Mouse (Mus musculus): ENCODE data around the gene Stra6. TPM values are rescaled to one million over a fixed set of nuclear protein-coding genes. Genes with fewer than 3 reads are reported as not detected.

The Stra6 gene
- polyA plus RNA-seq, 1 experiment: 2.8 TPM

DNA sequence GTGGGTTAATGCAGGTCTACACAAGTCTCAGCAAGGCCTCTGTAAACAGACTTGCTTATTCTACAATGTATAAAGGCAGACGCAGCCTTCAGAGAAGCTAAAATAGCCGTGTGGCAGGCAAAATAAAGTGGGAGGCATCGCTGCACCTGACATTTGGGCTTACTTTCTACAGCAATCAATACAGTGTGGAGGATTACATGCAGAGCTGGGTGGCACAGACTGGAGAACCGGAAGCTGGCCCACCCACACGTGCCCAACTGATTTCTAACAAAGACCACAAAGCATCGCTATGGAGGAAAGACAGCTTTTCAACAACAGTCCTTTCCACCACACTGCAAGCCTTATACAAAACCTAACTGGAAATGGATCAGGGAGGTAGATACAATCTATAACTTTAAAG lies 120.9 kb downstream of the Stra6 start:
- WGBS: 81% methylated on average over 6 of the region's 6 CpGs
- Histone ChIP-seq H3K27me3 (ENCODE audit: control insufficient read depth, insufficient read depth, low read length) (no peaks in the 10 kb centered on the region), H3K4me1 (ENCODE audit: control insufficient read depth, insufficient read depth, low read length) (no peaks in the 10 kb centered on the region), H3K4me3 (replicated peaks; ENCODE audit: insufficient read depth, low read depth, low read length) (no peak overlapping the region), H3K27ac (ENCODE audit: insufficient read depth, low read length) (no peak overlapping the region)
- TF ChIP-seq CTCF (IDR thresholded peaks at IDR 0.05; ENCODE audit: borderline replicate concordance, insufficient read depth, low read depth, low read length) (no peak), POLR2A (IDR thresholded peaks at IDR 0.05; ENCODE audit: borderline replicate concordance, insufficient read depth, low read length) (no peak)
- no peak for DNase-seq

GRCm38 (mm10) chr9:58194222-58194621 lies 130.6 kb downstream of the Stra6 start:
- TF ChIP-seq POLR2A (IDR thresholded peaks at IDR 0.05; ENCODE audit: borderline replicate concordance, insufficient read depth, low read length) (no peak), CTCF (IDR thresholded peaks at IDR 0.05; ENCODE audit: borderline replicate concordance, insufficient read depth, low read depth, low read length) (no peak)
- H3K4me3 ChIP-seq (replicated peaks; ENCODE audit: insufficient read depth, low read depth, low read length): no peak overlapping the region
- 78% methylated on average over 9 of the region's 9 CpGs for WGBS
- H3K27me3 ChIP-seq (ENCODE audit: control insufficient read depth, insufficient read depth, low read length): no peaks in the 10 kb centered on the region
- peaks cover 11% of the 10 kb centered on the region for H3K4me1 ChIP-seq (ENCODE audit: control insufficient read depth, insufficient read depth, low read length)
- DNase-seq: no peak
- no peak overlapping the region for H3K27ac ChIP-seq (ENCODE audit: insufficient read depth, low read length)

DNA sequence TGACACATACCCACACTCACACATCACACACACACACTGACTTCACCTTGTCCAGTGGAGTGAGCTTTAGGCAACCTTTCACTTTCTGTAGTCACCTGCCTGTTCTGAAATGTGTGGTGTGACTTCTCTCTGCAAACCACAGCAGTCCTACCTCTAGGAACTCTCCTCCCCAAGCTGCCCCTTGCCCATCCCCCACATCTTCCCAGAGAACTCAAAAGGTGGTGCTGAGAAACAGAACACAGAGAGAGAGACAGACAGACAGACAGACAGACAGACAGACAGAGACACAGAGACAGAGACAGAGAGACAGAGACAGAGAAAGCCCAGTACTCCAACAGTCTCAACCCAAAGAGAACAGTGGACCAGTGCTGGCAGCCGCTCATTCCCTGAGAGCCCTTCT lies 132.1 kb downstream of the Stra6 start:
- no peak for TF ChIP-seq CTCF (IDR thresholded peaks at IDR 0.05; ENCODE audit: borderline replicate concordance, insufficient read depth, low read depth, low read length)
- no peak for TF ChIP-seq POLR2A (IDR thresholded peaks at IDR 0.05; ENCODE audit: borderline replicate concordance, insufficient read depth, low read length)
- Histone ChIP-seq H3K4me3 (replicated peaks; ENCODE audit: insufficient read depth, low read depth, low read length) (no peak overlapping the region), H3K4me1 (ENCODE audit: control insufficient read depth, insufficient read depth, low read length) (peaks cover 11% of the 10 kb centered on the region), H3K27me3 (ENCODE audit: control insufficient read depth, insufficient read depth, low read length) (no peaks in the 10 kb centered on the region), H3K27ac (ENCODE audit: insufficient read depth, low read length) (no peak overlapping the region)
- DNase-seq: no peak
- 75% methylated on average over 1 of the region's 1 CpGs for WGBS

DNA sequence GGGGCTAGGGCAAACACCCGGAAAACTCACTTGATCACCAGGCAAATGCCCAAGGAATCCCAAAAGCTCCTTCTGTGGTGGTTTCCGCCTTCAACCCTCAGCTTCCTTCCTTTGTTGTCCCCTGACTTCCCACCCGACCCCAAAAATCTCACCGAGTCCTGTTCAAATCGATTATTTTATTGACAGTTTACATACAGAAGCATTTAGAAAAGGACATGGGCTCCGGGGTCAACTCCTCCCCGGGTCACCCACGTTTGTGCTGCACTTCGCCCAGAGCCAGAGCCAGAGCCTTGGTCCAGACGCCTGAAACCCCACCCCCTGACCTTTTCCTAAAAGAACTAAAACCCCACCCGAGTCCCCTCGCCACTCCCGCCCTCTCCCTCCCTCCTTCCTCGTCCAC lies 132.6 kb downstream of the Stra6 start:
- TF ChIP-seq CTCF (IDR thresholded peaks at IDR 0.05; ENCODE audit: borderline replicate concordance, insufficient read depth, low read depth, low read length) (no peak), POLR2A (IDR thresholded peaks at IDR 0.05; ENCODE audit: borderline replicate concordance, insufficient read depth, low read length) (no peak)
- Histone ChIP-seq H3K4me3 (replicated peaks; ENCODE audit: insufficient read depth, low read depth, low read length) (no peak overlapping the region), H3K27ac (ENCODE audit: insufficient read depth, low read length) (no peak overlapping the region), H3K27me3 (ENCODE audit: control insufficient read depth, insufficient read depth, low read length) (no peaks in the 10 kb centered on the region), H3K4me1 (ENCODE audit: control insufficient read depth, insufficient read depth, low read length) (peaks cover 11% of the 10 kb centered on the region)
- no peak for DNase-seq
- 56% methylated on average over 14 of the region's 14 CpGs for WGBS

GRCm38 (mm10) chr9:58196610-58197567 lies 133.3 kb downstream of the Stra6 start:
- Histone ChIP-seq H3K4me3 (replicated peaks; ENCODE audit: insufficient read depth, low read depth, low read length) (no peak overlapping the region), H3K27ac (ENCODE audit: insufficient read depth, low read length) (no peak overlapping the region), H3K27me3 (ENCODE audit: control insufficient read depth, insufficient read depth, low read length) (no peaks in the 10 kb centered on the region), H3K4me1 (ENCODE audit: control insufficient read depth, insufficient read depth, low read length) (peaks cover 11% of the 10 kb centered on the region)
- TF ChIP-seq CTCF (IDR thresholded peaks at IDR 0.05; ENCODE audit: borderline replicate concordance, insufficient read depth, low read depth, low read length): no peak
- no peak for TF ChIP-seq POLR2A (IDR thresholded peaks at IDR 0.05; ENCODE audit: borderline replicate concordance, insufficient read depth, low read length)
- WGBS: 66% methylated on average over 46 of the region's 46 CpGs
- DNase-seq: no peak

DNA sequence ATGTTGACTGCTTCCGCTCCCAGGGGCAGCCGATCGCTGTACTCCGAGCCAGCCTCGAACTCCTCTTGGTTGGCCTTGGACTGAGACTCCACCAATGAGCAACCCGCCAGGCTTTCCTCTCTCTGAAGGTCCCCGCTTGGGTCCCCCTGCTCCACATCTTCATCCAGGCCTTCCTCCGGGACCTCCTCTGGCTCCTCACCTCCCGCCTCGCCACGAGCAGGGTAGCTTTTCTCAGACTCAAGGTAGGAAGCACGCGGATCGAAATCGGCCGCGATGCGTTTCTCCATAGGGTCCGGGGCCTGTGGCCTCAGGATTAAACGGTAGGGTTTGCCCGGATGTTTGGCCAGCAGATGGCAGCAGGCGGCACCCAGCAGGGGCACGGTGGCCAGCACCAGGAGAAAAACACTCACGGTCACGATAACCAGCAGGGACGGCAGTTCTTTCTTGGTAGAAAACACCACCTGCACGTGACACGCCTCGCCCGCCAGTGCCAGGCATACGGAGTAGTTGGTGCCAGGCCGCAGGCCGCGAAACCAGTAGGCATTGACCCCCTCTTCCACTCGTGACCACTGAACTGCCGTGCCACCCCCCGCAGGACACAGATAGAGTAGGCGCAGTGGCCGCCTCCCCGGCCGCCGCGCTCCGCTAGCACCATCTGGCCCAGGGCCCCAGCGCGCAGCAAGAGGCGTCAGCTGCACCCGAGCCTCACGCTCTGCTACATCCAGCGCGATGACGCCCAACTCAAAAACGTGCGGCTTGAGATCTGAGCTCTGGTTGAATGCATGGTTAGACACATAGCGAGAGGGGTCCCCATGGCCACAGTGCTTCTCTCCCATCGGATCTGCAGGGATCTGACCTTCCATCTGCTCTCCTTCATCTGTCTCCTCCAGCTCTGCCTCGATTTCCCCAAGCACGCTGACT lies 134.5 kb downstream of the Stra6 start:
- H3K27me3 ChIP-seq (ENCODE audit: control insufficient read depth, insufficient read depth, low read length): no peaks in the 10 kb centered on the region

DNA sequence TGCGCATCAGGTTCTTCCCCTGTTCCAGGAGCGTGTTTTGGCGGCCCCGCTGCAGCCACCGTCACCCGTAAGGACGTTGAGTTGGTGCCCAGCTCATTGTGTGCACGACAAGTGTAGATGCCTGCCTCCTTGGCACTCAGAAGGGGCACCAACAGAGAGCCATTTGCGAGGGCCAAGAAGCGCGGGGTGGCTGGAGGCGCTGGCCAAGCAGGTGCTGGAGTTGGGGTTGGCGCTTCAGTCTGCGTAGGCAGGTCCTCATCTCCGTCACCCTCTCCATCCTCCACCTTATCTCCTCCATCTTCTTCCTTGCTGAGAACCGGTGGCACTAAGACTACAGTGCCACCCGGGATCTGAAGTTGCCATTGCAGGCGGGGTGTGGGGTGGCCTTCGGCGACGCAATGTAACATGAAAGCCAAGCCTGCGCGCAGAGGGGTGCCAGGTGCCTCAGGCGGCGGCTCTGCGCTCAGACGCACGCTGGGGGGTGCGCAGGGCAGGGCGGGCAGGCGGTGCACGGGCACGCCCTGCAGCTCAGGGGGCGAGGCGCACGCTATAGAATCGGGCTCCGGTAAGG lies 135.3 kb downstream of the Stra6 start:
- Histone ChIP-seq H3K4me3 (replicated peaks; ENCODE audit: insufficient read depth, low read depth, low read length) (peak overlapping the region; percentile 12), H3K27ac (ENCODE audit: insufficient read depth, low read length) (no peak overlapping the region), H3K27me3 (ENCODE audit: control insufficient read depth, insufficient read depth, low read length) (no peaks in the 10 kb centered on the region), H3K4me1 (ENCODE audit: control insufficient read depth, insufficient read depth, low read length) (peaks cover 11% of the 10 kb centered on the region)
- 2% methylated on average over 38 of the region's 38 CpGs for WGBS
- DNase-seq: peak; percentile 53 to 62
- TF ChIP-seq POLR2A (IDR thresholded peaks at IDR 0.05; ENCODE audit: borderline replicate concordance, insufficient read depth, low read length) (no peak), CTCF (IDR thresholded peaks at IDR 0.05; ENCODE audit: borderline replicate concordance, insufficient read depth, low read depth, low read length) (no peak)

More for the DNA sequence above, 134.5 kb downstream of the Stra6 start:
- 12% methylated on average over 58 of the region's 58 CpGs for WGBS
- peak; percentile 44 to 59 for DNase-seq
- Histone ChIP-seq H3K27ac (ENCODE audit: insufficient read depth, low read length) (no peak overlapping the region), H3K4me1 (ENCODE audit: control insufficient read depth, insufficient read depth, low read length) (peaks cover 11% of the 10 kb centered on the region), H3K4me3 (replicated peaks; ENCODE audit: insufficient read depth, low read depth, low read length) (peak overlapping the region; percentile 12)
- no peak for TF ChIP-seq POLR2A (IDR thresholded peaks at IDR 0.05; ENCODE audit: borderline replicate concordance, insufficient read depth, low read length)
- peak; percentile 43; the same call in 1 of the 2 replicates for TF ChIP-seq CTCF (IDR thresholded peaks at IDR 0.05; ENCODE audit: borderline replicate concordance, insufficient read depth, low read depth, low read length)

Data from cerebellum, adult 2 months (tissue).